Mouse (Mus musculus) kidney, adult 2 months (tissue): ENCODE results near the gene Tnxb. TPM values are rescaled to one million over a fixed set of nuclear protein-coding genes. Genes with fewer than 3 reads are reported as not detected.
A peak's percentile ranks its signal among the peaks of the same experiment; 100 is the strongest.

Experiments
- DNase-seq: peaks from one replicate; pipeline ENCODE4 v3.0.0; 2021
- H3K27ac ChIP-seq: fragments of 200-500 bp; 2 replicates; pipeline ENCODE4 v1.5.1; 2012; ENCODE audit warnings: low read depth, low read length, control low read depth, inconsistent platforms; ENCODE audit not compliant: insufficient read depth
- H3K27me3 ChIP-seq: fragments of 200-500 bp; replicated peaks from 2 replicates; pipeline ENCODE4 v1.6.1; 2012; ENCODE audit warnings: mild to moderate bottlenecking, moderate library complexity, low read length, inconsistent platforms; ENCODE audit not compliant: control insufficient read depth, insufficient read depth
- H3K36me3 ChIP-seq: fragments of 200-500 bp; 2 replicates; pipeline ENCODE4 v1.6.1; 2012; ENCODE audit warnings: mild to moderate bottlenecking, moderate library complexity, low read length, inconsistent platforms; ENCODE audit not compliant: control insufficient read depth, insufficient read depth
- H3K4me1 ChIP-seq: fragments of 200-500 bp; 2 replicates; pipeline ENCODE4 v1.6.1; 2011; ENCODE audit warnings: low read length; ENCODE audit not compliant: control insufficient read depth, insufficient read depth
- H3K4me3 ChIP-seq: fragments of 200-500 bp; 2 replicates; pipeline ENCODE4 v1.5.1; 2011; ENCODE audit warnings: mild to moderate bottlenecking, low read depth, low read length, control low read depth; ENCODE audit not compliant: insufficient read depth
- CTCF ChIP-seq: fragments of 200-500 bp; conservative IDR thresholded peaks from 2 replicates; pipeline ENCODE4 v1.5.1; 2011; ENCODE audit warnings: low read depth, mild to moderate bottlenecking, control low read depth, low read length, moderate library complexity, mixed read lengths; ENCODE audit not compliant: insufficient read depth, insufficient read length
- POLR2A ChIP-seq: fragments of 200-500 bp; IDR thresholded peaks from one replicate; pipeline ENCODE4 v1.6.1; 2011; ENCODE audit warnings: low read depth, low read length, control low read depth
- WGBS: fragments of 180-500 bp; shearing (Covaris S2); methylation state at CpG from one replicate; pipeline ENCODE4 v1.1.7; 2018; 5-methylcytosine and 5-hydroxymethylcytosine counted together
- polyA plus RNA-seq: library from polyadenylated mRNA; depleted of rRNA; stranded (reverse); fragments of >200 nt; gene quantifications from 2 replicates; pipeline ENCODE4 v1.2.3, GENCODE M21; 2012

The Tnxb gene
- polyA plus RNA-seq, 1 experiment = 5.5 TPM

DNA sequence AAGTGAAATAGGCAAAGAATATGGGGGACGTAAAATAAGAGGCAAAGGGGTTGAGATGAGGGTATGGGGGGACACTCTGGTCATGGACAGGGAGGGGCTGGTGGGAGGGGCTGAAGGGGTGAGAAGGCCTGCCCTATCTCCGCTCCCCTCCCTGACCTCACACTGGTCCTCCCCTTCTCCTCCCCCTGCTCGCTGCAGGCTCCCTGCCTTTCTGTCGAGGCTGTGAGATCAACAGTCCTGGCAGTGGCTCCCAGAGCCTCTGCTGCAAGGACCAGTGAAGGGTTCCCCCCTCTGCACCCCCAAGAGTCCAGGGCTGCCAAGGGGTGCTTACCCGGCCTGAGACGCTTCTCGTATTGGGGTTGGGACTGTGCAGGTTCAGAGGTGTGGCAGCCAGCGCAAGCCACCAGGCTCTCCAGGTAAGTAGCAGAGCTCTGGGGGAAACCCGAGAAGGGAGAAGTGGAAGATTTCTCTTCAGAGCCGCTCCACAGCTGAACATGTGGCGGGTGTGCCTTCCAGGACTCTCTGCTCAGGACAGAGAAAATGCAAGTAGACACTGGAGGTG is 10.0 kb upstream of the Tnxb start:
- no peak for TF ChIP-seq POLR2A
- no peak for TF ChIP-seq CTCF
- Histone ChIP-seq H3K36me3 (no peaks in the 10 kb centered on the region), H3K4me3 (peak overlapping the region; percentile 49; the same call in 1 of the 2 replicates), H3K27me3 (no peaks in the 10 kb centered on the region), H3K4me1 (peaks cover 19% of the 10 kb centered on the region), H3K27ac (peak overlapping the region; percentile 85; the same call in 1 of the 2 replicates)
- 30% methylated on average over 11 of the region's 11 CpGs for WGBS
- no peak for DNase-seq

DNA sequence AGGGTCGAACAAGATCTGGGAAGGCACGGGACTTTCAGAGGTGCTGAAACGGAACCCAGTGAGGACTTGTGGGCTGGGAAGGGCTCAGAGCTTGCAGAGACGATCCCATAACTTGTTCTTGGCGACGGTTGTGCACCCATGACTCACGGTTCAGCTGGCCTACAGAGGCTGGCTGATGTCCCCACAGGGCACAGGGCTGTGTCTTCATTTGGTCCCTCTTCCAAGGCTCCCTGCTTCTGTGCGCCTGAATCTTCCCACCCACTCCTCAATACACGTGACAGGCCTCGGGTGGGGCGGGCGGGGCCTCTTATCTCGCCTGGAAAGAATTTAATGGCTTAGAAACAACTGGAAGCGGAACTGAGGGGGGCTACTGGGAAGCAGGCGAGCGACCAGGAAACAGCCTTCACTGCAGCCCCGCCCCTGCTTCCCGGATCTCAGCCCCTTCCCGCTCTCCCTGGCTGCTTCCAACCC is 9.2 kb upstream of the Tnxb start:
- 7% methylated on average over 19 of the region's 19 CpGs for WGBS
- Histone ChIP-seq H3K27me3 (no peaks in the 10 kb centered on the region), H3K4me3 (peak overlapping the region; percentile 49), H3K4me1 (peaks cover 14% of the 10 kb centered on the region), H3K27ac (peak overlapping the region; percentile 85), H3K36me3 (no peaks in the 10 kb centered on the region)
- peak; percentile 88 for DNase-seq
- peak; percentile 29 for TF ChIP-seq POLR2A
- TF ChIP-seq CTCF = no peak

GRCm38 (mm10) chr17:34662468-34662867 is 7.9 kb upstream of the Tnxb start:
- 96% methylated on average over 1 of the region's 1 CpGs for WGBS
- no peak for TF ChIP-seq POLR2A
- no peak for TF ChIP-seq CTCF
- H3K27me3 ChIP-seq = no peaks in the 10 kb centered on the region
- DNase-seq = no peak
- H3K4me3 ChIP-seq = no peak overlapping the region
- no peak overlapping the region for H3K27ac ChIP-seq
- H3K36me3 ChIP-seq = no peaks in the 10 kb centered on the region
- H3K4me1 ChIP-seq = peaks cover 11% of the 10 kb centered on the region; the same call in 1 of the 2 replicates

DNA sequence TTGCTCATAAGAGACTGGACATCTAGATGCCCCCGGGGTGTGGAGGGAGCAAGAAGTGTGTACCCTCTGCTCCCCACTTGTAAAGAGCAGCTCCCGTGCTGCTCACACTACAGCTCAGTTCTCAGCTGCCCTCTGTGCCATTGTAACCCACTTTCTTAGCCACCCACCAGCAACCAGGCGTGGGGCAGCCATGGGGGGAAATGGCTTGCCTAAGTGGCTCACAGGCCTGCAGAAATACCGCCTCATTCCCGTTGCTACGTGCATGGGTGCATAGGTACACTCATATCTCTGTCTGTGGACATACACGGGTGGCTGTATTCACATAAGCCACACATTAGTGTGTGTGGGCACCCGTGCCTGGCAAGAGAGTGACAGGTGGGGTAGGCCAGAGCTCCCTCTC is 7.4 kb upstream of the Tnxb start:
- H3K27ac ChIP-seq = no peak overlapping the region
- no peak for DNase-seq
- no peak for TF ChIP-seq POLR2A
- no peak for TF ChIP-seq CTCF
- WGBS = 86% methylated on average over 8 of the region's 8 CpGs
- no peaks in the 10 kb centered on the region for H3K36me3 ChIP-seq
- H3K4me1 ChIP-seq = peaks cover 11% of the 10 kb centered on the region; the same call in 1 of the 2 replicates
- H3K4me3 ChIP-seq = no peak overlapping the region
- no peaks in the 10 kb centered on the region for H3K27me3 ChIP-seq

DNA sequence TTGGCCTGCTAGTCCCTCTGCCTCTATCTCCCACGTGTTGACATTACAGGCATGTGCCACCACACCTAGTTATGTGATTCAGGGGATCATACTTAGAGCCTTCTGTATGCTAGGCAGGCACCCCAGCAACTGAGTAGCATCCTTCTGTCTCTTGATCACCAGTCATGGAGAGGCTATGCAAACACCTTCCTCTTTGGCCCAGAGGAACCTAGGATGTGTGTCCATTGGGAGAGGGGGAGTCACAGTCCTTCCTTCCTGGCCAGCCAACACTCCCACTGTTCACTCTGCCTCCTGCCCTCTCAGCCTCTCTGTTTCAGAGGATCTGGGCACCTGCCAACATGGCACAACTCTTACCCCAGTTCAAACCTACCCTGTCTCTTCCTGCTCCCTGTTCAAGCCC is 6.8 kb upstream of the Tnxb start:
- no peaks in the 10 kb centered on the region for H3K36me3 ChIP-seq
- H3K4me1 ChIP-seq = peaks cover 11% of the 10 kb centered on the region; the same call in 1 of the 2 replicates
- no peak overlapping the region for H3K4me3 ChIP-seq
- TF ChIP-seq CTCF (no peak), POLR2A (no peak)
- WGBS = 44% methylated on average over 1 of the region's 1 CpGs
- H3K27ac ChIP-seq = no peak overlapping the region
- H3K27me3 ChIP-seq = no peaks in the 10 kb centered on the region
- no peak for DNase-seq

GRCm38 (mm10) chr17:34664472-34664871 is 5.9 kb upstream of the Tnxb start:
- H3K4me3 ChIP-seq = no peak overlapping the region
- no peak for TF ChIP-seq POLR2A
- no peak for TF ChIP-seq CTCF
- H3K36me3 ChIP-seq = no peaks in the 10 kb centered on the region
- 0 out of 2 replicates have a peak, but pooled peaks cover 7% of the 10 kb centered on the region for H3K4me1 ChIP-seq
- DNase-seq = no peak
- WGBS = 68% methylated on average over 7 of the region's 7 CpGs
- H3K27ac ChIP-seq = no peak overlapping the region
- H3K27me3 ChIP-seq = no peaks in the 10 kb centered on the region

- no peak overlapping the region for H3K27ac ChIP-seq
- no peak for DNase-seq
- 17% methylated on average over 93 of the region's 93 CpGs for WGBS
- H3K36me3 ChIP-seq = no peaks in the 10 kb centered on the region
- H3K4me3 ChIP-seq = 0 out of 2 replicates have a peak overlapping the region, but pooled peaks have one; percentile 6
- H3K4me1 ChIP-seq = peaks cover 3% of the 10 kb centered on the region; the same call in 1 of the 2 replicates
- TF ChIP-seq POLR2A (no peak), CTCF (no peak)
- no peaks in the 10 kb centered on the region for H3K27me3 ChIP-seq
These were observed 1.1 kb downstream of the Tnxb start for GRCm38 (mm10) chr17:34671151-34672066.
